Mouse (Mus musculus) bone marrow, adult 2 months (tissue): ENCODE data around the gene Slc45a2.

ENCODE experiments used
- CTCF ChIP-seq: fragments of 200-500 bp; IDR thresholded peaks from 2 replicates; pipeline ENCODE4 v1.5.1; 2011; ENCODE audit warnings: low read length, control low read depth; ENCODE audit not compliant: control insufficient read depth, insufficient read depth
- POLR2A ChIP-seq: fragments of 200-500 bp; IDR thresholded peaks from 2 replicates; pipeline ENCODE4 v1.6.1; 2011; ENCODE audit warnings: low read depth, mild to moderate bottlenecking, control low read depth, low read length, borderline replicate concordance; ENCODE audit not compliant: control insufficient read depth

GRCm38 (mm10) chr15:11010976-11011548 is 10.5 kb downstream of the Slc45a2 start:
- no peak for TF ChIP-seq POLR2A
- TF ChIP-seq CTCF: no peak
